Mouse (Mus musculus): Measurements from ENCODE around the gene Bcas3. TPM values are rescaled to one million over a fixed set of nuclear protein-coding genes. Genes with fewer than 3 reads are reported as not detected.

The Bcas3 gene
- total RNA-seq, 2 experiments from 2014 or later: 33.6 to 40.6 TPM

- DNase-seq: peak in 1 of 2 experiments; percentile 51
These were observed 489.8 kb downstream of the Bcas3 start for GRCm38 (mm10) chr11:85842596-85843346.

DNA sequence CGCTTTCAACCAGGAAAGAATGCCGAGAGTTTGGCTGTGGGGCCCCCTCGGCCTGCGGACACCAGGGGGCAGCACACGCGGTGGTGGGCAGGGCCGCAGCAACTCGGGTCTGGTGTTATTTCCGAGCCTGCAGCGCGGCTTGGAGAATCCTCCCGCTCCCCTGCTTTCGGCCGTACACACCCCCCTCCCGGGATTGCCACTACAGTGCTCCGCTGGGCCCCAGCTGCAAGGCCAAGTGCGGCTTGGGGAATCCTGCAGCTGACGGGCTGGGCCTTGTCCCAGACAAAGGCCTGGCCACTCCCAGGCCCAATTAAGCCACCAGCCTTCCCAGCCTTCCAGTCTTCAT is 490.4 kb downstream of the Bcas3 start:
- peak; percentile 88 to 89 for DNase-seq

DNA sequence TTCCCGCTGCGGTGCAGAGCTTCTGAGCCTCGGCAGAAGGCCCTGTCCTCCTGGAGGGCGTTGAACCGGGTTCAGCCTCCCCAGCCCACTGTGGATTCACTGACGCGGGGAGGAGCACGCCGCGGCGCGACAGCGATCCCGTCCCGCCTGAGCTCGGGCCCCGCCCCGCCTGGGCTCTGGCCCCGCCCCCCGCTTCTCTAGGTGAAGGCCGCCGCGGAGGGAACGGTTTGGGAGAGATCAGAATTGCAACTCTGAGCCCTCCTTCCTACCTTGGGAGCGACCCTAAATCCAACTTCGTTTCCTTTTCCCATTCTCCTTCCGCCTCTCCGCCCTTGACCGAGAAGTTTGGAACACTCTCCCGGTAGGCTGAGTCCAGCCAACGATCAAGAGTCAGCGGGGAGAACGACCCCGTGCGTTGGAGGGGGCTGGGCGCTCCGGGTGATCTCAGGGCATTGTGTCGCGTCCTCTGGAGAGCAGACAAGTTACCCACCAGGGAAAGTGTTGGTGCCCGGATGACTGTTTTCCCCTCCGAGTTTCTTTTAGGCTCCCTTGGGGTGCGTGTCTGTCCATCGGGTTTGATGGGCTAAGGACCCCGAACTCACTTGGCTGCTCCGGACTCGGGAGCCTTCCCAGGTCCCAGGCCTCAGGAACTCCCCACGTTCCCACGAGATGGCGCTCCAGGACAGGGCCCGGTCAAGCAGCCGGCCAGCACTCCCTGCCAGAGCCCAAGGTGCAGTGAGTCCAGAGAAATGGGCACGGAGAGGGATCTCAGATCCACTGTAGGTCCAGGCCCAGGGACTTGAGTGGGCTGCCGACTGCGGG is 491.4 kb downstream of the Bcas3 start:
- DNase-seq: peak; percentile 90 to 93

DNA sequence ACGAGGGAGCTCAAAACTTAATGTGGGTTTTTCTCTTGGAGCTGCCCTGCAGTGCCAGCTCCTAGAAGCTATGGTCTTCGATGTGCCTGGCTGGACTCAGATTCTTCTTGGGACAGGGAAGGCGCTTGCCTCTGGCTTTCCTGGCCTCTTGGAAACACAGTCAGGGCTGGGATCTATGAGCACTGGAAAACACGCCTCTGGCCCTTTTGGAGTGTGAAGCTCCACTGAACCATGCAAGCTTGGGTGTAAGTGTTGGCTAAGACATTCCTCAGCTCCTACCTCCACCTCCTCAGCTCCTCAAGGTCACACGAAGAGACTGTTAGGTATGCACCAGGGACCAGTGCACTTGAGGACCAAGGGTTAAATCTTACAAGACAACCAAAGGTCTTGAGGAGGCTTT is 492.0 kb downstream of the Bcas3 start:
- no peak for DNase-seq

GRCm38 (mm10) chr11:85845921-85846320 is 493.0 kb downstream of the Bcas3 start:
- peak; percentile 79 to 81 for DNase-seq

DNA sequence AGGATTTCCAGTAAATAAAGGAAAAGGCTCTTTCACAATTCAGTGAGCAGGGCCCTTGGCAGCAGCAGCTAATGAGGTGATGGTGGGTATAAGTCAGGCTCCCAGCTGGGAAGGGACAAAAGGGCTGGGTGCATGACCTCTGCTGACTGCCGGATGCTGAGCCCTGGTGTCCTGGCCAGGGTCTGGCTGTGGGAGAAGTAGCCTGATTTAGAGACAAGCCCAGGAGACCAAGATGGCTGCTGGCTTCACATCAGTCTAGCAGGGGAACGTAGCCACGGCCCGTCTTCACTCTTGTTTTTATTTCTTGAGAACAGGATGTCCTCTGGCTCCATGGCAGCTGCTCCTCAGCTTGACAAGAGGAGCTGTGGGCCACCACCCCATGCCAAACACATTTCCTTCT is 493.5 kb downstream of the Bcas3 start:
- DNase-seq: peak; percentile 65 to 87

DNA sequence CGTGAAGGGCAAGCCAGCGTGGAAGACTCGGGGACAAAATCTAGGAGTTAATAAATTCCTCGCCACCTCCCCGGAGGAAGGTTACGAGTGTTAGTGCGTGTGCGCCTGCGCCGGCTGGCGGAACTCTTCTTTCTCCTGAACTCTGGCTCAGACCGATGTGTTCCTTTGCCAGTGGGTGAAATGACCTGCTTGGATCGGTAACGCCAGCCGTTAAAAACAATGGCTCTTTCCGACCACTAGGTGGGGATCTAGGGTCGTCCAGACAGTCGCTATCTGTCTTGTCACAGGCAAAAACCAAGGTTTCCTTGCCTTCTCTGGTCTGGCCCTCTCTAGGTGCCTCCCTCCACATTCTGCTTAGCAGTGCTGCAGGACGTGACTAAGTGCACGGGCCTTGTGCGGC is 496.1 kb downstream of the Bcas3 start:
- peak; percentile 82 to 83 for DNase-seq

- DNase-seq: no peak
These were observed 497.3 kb downstream of the Bcas3 start, which contains the start of gene Gm11444 for GRCm38 (mm10) chr11:85850233-85850632. Gene Gm11444, minus strand, starts transcription at chr11:85850333.

DNA sequence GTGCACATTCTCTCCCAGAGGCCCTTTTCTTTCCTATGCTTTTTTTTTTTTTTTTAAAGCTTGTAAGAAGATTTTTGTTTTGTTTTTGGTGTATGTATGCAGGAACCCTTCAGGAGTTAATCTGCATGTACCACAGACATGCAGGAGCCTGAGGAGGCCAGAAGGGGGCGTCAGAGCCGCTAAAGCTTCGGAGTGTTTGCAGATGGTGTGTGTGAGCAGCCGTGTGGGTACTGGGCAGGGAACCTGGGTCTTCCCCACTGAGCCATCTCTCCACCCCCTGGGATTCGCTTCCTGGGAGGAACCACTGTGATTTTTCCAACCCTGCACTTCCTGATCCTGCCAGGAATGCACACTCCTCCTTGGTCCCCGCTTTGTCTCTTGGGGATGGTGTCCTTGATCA is 497.8 kb downstream of the Bcas3 start:
- DNase-seq: peak in 1 of 2 experiments; percentile 1

- DNase-seq: no peak
These were observed 505.2 kb downstream of the Bcas3 start for GRCm38 (mm10) chr11:85857997-85858698.

- DNase-seq: no peak
These were observed 511.4 kb downstream of the Bcas3 start for GRCm38 (mm10) chr11:85864363-85864762.

Small RNA genes lying within 50 kb of the gene (microRNA-seq; reads per million reads assigned to microRNA genes)
- 0 reads per million in 2 experiments for gene Mir5110

Other genes with a start within 250 kb of the Bcas3 start
- 10 to 100 TPM; 20.9 to 24.1 TPM for gene Usp32, start 213.0 kb upstream of the Bcas3 start, total RNA-seq (2021)
- gene 1700125H20Rik, start 182.8 kb upstream of the Bcas3 start, total RNA-seq (2021): not detected
- gene Appbp2, start 118.0 kb upstream of the Bcas3 start, total RNA-seq (2021): 10 to 100 TPM; 14.5 to 14.6 TPM
- gene Ppm1d, start 41.9 kb upstream of the Bcas3 start, total RNA-seq (2021): 1 to 10 TPM; 6.0 to 8.7 TPM